Mouse (Mus musculus): ENCODE data around the gene Actrt2. TPM values are rescaled to one million over a fixed set of nuclear protein-coding genes. Genes with fewer than 3 reads are reported as not detected.

Gene Actrt2
- polyA plus RNA-seq, 1 experiment from 2014 or later = not detected

DNA sequence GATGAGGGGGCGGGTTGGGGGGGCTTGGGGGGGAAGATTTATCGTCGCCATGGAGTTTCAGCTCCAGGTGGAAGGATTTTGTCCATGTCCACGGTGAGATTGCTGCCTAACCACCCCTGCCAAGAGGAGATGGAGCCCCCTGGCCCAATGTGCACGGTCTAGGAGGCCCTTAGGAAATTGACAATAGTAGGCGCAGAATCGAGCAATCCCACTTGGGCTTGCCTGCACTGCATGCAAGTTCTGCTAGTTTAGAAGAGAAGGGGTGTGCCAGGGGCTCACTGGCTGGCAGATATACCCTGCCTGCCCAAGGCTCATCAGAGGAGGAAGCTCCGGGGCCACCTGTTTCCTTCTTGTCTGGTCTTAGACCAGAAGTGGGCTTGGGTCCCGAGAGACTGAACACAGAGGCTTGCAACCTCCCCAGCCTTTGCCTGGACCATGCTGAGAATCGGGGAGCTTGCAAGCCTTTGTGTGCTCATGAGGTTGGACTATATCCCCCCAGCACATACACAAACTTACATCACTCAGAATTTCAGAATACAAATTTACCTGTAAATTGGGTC lies 7.9 kb upstream of the Actrt2 start:
- no peak overlapping the region for H3K4me2 ChIP-seq
- no peak overlapping the region for H3K27ac ChIP-seq
- H3K4me3 ChIP-seq = no peak overlapping the region
- ATAC-seq (ENCODE audit: insufficient number of reproducible peaks, low FRiP score, low TSS enrichment, low read depth) = no peak
- 53% methylated on average over 10 of the region's 10 CpGs for WGBS
- H3K9me3 ChIP-seq = no peaks in the 10 kb centered on the region
- no peaks in the 10 kb centered on the region for H3K36me3 ChIP-seq
- H3K9ac ChIP-seq = no peak overlapping the region
- H3K27me3 ChIP-seq = peaks cover 11% of the 10 kb centered on the region
- peaks cover 35% of the 10 kb centered on the region for H3K4me1 ChIP-seq

DNA sequence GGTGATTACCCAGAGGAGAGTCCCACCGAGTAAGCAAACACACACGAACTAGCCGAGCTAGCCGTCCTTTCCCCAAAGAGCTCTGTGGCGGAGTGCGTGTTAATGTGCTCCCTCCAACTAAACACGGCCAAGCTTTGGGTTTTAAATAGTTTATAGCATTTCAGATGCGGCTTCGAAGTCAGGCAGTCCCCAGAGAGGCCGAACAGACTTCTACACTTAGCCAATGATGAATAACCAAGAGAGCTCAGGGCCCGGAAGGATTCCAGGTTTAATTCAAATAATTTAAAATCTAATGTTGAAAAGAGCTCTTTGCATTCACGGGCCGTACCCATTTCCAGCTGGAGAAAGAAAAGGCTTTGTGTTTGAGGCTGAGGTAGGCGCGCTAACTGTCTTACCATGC lies 7.3 kb upstream of the Actrt2 start:
- WGBS = 23% methylated on average over 15 of the region's 15 CpGs
- Histone ChIP-seq H3K4me1 (peaks cover 35% of the 10 kb centered on the region), H3K36me3 (no peaks in the 10 kb centered on the region), H3K27me3 (peaks cover 11% of the 10 kb centered on the region), H3K9me3 (no peaks in the 10 kb centered on the region), H3K9ac (no peak overlapping the region), H3K4me3 (no peak overlapping the region), H3K27ac (no peak overlapping the region), H3K4me2 (peak overlapping the region; percentile 20; the same call in 1 of the 2 replicates)
- ATAC-seq (ENCODE audit: insufficient number of reproducible peaks, low FRiP score, low TSS enrichment, low read depth) = no peak

DNA sequence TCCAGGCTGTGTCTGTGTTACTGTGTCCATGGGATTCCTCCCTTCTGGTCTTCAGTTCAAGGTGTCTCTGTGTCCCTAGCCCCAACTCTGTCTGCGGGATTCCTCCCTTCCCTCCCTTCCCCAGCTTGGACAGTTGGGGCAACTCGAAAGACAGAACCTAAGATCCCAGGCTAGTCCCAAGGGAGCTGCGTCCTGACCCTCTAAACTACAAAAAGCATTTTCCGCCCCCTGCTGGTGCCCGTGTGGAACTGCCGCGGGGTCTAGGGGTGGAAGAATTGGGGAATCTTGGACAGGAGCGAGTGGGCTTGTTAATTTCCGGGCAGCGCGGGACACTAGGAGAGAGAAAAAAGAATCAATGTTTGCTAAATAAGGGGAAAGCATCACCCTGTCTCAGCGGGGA lies 6.9 kb upstream of the Actrt2 start:
- Histone ChIP-seq H3K4me2 (peak overlapping the region; percentile 20; the same call in 1 of the 2 replicates), H3K36me3 (no peaks in the 10 kb centered on the region), H3K9ac (no peak overlapping the region), H3K4me1 (peaks cover 35% of the 10 kb centered on the region), H3K9me3 (no peaks in the 10 kb centered on the region), H3K27ac (no peak overlapping the region), H3K4me3 (no peak overlapping the region), H3K27me3 (peaks cover 8% of the 10 kb centered on the region)
- ATAC-seq (ENCODE audit: insufficient number of reproducible peaks, low FRiP score, low TSS enrichment, low read depth) = no peak
- 3% methylated on average over 12 of the region's 12 CpGs for WGBS

DNA sequence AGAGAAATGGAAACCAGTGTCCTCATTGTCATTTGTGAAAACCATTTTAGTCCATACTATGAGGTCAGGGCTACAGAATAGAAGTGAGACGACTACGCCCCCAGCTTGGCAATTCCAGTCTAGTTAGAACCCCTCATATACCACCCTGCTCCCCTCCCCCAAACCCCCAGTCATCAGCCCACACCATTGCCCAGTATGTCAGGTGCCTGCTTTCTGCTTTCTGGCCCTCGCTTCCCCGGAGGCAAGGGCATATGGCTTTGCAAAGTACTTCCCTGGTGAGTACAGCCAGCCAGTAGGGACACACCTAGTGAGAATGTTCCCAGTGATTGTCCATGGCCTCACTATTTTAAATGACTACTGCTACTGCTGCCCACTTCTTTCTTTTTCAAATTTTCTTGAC lies 6.3 kb upstream of the Actrt2 start:
- Histone ChIP-seq H3K36me3 (no peaks in the 10 kb centered on the region), H3K4me2 (no peak overlapping the region), H3K9me3 (no peaks in the 10 kb centered on the region), H3K4me1 (peaks cover 35% of the 10 kb centered on the region), H3K4me3 (no peak overlapping the region), H3K27ac (no peak overlapping the region), H3K27me3 (peaks cover 8% of the 10 kb centered on the region), H3K9ac (no peak overlapping the region)
- no peak for ATAC-seq (ENCODE audit: insufficient number of reproducible peaks, low FRiP score, low TSS enrichment, low read depth)
- 70% methylated on average over 4 of the region's 4 CpGs for WGBS

DNA sequence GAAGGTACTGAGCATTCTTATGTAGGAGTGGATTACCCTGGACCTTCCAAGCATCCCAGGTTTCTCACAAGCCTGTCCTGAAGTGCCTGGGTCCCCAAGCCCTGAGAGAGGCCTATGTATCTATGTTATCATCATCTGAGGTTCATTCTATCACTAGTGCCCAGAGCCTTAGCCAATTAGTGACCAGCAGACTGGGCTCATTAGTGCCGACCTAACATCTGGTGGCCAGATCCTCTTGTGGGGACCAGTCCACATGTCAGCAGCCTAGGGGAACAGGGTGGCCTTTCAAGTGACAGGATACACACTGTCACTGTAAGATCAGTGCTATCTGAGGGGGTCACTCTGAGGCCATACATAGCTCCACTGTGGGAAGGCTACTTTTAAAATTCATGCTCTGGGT lies 4.4 kb upstream of the Actrt2 start:
- Histone ChIP-seq H3K4me2 (no peak overlapping the region), H3K27me3 (peaks cover 8% of the 10 kb centered on the region), H3K9me3 (no peaks in the 10 kb centered on the region), H3K36me3 (no peaks in the 10 kb centered on the region), H3K4me3 (no peak overlapping the region), H3K4me1 (peaks cover 35% of the 10 kb centered on the region), H3K27ac (no peak overlapping the region), H3K9ac (no peak overlapping the region)
- ATAC-seq (ENCODE audit: insufficient number of reproducible peaks, low FRiP score, low TSS enrichment, low read depth) = no peak
- 23% methylated on average over 1 of the region's 1 CpGs for WGBS

DNA sequence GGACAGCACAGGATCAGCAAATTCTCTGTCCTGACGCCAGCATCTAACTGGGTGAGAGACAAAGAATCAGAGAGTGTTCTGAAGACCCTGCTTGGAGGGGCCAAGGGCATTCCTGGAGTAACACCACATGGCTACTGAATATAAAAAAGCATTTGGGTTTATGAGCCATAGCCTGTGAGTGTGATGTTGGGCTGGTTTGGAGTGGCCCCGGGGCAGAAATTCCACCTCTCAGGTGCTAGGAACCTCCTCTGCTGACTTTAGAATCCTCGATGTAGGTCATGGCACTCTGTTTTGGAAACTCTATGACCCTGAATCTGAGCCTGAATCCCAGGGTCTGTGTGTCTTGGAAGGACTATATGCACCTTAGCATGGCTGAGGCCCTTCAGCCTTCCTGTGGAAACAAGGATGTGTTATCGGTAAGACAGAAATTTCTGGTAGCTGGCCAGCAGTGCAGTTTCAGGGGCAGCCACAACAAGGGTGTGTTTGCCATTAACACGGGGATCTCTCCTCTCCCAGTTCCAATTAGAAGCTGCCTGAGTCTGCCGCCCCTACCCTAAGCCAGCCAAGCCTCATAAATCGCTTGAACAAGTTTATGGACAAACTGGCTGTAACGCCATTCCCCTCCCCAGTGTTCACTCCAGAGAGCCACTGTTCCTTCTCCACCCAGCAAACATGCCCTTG lies 3.7 kb upstream of the Actrt2 start:
- Histone ChIP-seq H3K27ac (no peak overlapping the region), H3K4me2 (no peak overlapping the region), H3K4me1 (peaks cover 35% of the 10 kb centered on the region), H3K9me3 (no peaks in the 10 kb centered on the region), H3K4me3 (no peak overlapping the region), H3K27me3 (peaks cover 5% of the 10 kb centered on the region), H3K36me3 (no peaks in the 10 kb centered on the region), H3K9ac (no peak overlapping the region)
- 19% methylated on average over 8 of the region's 8 CpGs for WGBS
- peak; percentile 45; the same call in 1 of the 2 replicates for ATAC-seq (ENCODE audit: insufficient number of reproducible peaks, low FRiP score, low TSS enrichment, low read depth)

DNA sequence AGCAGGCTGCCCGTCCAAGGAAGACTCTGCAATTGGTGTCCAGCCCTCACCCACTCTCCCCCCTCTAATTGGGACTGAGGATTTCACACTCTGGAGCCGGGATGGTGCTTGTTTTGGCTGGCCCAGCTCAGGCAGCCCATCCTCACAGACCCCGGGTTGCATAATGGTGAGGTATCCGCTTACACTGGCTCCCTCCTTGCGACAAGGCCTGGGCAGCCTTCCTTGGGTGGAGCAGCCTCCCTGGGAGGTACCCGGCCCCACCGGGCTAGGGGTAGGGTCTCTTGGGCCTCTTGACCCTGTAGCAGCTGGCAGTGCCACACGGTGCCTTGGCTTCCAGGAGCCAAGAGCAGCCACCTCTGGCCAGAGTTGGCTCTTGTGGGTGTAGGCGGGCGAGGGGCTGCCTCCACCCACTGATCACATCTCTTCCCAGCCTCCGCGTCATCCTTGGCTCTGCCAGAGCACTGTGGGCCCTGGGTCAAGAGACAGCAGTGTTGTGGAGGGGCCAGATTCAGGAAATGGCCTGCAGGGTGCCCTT lies 4.9 kb downstream of the Actrt2 start:
- H3K4me1 ChIP-seq = peaks cover 22% of the 10 kb centered on the region

DNA sequence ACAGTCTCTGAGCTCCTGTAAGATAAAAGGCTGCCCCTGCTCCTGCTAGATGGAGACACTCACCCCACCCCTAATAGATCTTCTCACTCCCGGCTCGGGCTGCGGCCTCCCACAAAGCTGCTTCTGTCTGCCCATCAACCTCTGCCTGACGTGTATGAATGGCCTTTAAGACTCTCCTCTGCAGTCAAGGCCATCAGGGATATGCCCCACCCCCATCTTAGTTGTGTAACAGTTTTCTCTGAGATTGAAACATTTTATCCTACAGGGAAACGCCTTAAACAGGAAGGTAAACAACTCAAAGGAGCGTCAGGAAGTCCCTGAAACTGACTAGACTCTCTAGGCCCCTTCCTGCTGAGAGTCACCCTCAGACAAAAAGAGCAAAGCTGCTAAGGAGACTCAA lies 6.4 kb downstream of the Actrt2 start:
- no peaks in the 10 kb centered on the region for H3K36me3 ChIP-seq
- no peak overlapping the region for H3K9ac ChIP-seq
- ATAC-seq (ENCODE audit: insufficient number of reproducible peaks, low FRiP score, low TSS enrichment, low read depth) = no peak
- H3K27ac ChIP-seq = no peak overlapping the region
- H3K4me3 ChIP-seq = no peak overlapping the region
- peaks cover 32% of the 10 kb centered on the region for H3K27me3 ChIP-seq
- H3K9me3 ChIP-seq = no peaks in the 10 kb centered on the region
- WGBS = 45% methylated on average over 6 of the region's 6 CpGs
- H3K4me2 ChIP-seq = no peak overlapping the region
- H3K4me1 ChIP-seq = peaks cover 22% of the 10 kb centered on the region

More for the DNA sequence above, 4.9 kb downstream of the Actrt2 start:
- no peak for ATAC-seq (ENCODE audit: insufficient number of reproducible peaks, low FRiP score, low TSS enrichment, low read depth)
- H3K4me2 ChIP-seq = no peak overlapping the region
- H3K36me3 ChIP-seq = no peaks in the 10 kb centered on the region
- no peak overlapping the region for H3K27ac ChIP-seq
- H3K27me3 ChIP-seq = peaks cover 33% of the 10 kb centered on the region
- no peak overlapping the region for H3K4me3 ChIP-seq
- H3K9me3 ChIP-seq = no peaks in the 10 kb centered on the region
- WGBS = 59% methylated on average over 12 of the region's 12 CpGs
- H3K9ac ChIP-seq = no peak overlapping the region

DNA sequence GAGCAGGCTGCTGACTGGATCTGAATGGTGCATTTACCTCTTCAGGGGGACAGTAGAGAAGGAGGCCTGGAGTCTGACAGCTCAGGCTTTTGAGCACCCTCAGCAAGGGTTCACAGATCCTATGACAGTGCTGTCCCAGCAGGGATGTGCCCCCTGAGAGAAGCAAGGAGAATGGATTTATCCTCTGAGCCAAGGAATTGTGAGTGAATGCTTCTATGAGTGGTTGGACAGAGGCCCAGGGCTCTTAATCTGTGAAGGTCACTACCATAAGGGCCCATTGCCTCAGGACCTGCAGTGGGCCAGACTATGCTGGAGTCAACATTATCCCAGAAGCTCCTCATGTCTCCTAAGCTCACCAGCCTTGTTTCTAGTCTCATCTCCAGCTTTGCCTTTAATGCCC lies 7.6 kb downstream of the Actrt2 start:
- no peaks in the 10 kb centered on the region for H3K9me3 ChIP-seq
- peaks cover 17% of the 10 kb centered on the region for H3K4me1 ChIP-seq
- H3K27ac ChIP-seq = no peak overlapping the region
- no peak overlapping the region for H3K9ac ChIP-seq
- ATAC-seq (ENCODE audit: insufficient number of reproducible peaks, low FRiP score, low TSS enrichment, low read depth) = no peak
- no peak overlapping the region for H3K4me3 ChIP-seq
- H3K27me3 ChIP-seq = peaks cover 25% of the 10 kb centered on the region
- H3K36me3 ChIP-seq = no peaks in the 10 kb centered on the region
- H3K4me2 ChIP-seq = no peak overlapping the region

DNA sequence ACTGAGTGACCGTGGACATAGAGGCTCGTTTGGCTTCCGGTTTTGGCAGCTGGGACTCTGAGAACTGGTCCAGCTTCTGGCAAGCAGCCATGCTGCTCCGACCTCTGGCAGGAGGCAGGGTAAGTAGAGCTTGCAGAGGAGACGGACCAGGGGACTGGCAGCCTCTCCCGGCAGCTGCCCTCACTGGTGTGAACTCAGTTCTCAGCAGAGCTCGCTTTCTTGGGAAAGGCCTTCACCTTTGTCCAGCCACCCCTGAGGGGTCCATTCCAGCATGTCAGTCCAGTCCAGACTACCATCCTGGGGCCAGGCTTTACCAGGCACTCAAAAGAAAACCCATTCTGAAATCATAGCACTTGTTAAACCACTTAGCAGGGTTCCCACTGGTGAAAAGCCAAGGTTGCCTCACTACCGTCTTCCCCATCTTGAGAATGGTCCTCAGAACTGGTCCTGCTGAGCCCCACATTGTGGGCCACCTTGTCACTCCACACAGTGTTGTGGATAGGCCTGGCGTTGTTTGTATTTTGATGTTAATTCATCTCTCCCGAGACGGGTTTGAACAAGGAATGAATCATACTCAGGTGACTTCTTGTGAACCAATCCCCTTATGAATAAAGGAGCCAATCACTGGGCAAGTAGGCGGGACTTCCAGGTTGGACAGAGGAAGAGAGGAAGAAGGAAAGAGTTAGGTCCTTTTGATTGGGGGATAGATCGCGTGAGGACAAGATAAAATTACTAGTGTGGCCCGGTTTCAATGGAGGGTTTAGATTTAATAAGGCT lies 12.3 kb downstream of the Actrt2 start:
- Histone ChIP-seq H3K4me2 (no peak overlapping the region), H3K9ac (no peak overlapping the region), H3K4me3 (no peak overlapping the region), H3K27ac (no peak overlapping the region), H3K4me1 (0 out of 2 replicates have a peak, but pooled peaks cover 9% of the 10 kb centered on the region), H3K36me3 (no peaks in the 10 kb centered on the region), H3K27me3 (peaks cover 17% of the 10 kb centered on the region; the same call in 1 of the 2 replicates), H3K9me3 (no peaks in the 10 kb centered on the region)
- ATAC-seq (ENCODE audit: insufficient number of reproducible peaks, low FRiP score, low TSS enrichment, low read depth) = no peak
- WGBS = 68% methylated on average over 15 of the region's 15 CpGs

DNA sequence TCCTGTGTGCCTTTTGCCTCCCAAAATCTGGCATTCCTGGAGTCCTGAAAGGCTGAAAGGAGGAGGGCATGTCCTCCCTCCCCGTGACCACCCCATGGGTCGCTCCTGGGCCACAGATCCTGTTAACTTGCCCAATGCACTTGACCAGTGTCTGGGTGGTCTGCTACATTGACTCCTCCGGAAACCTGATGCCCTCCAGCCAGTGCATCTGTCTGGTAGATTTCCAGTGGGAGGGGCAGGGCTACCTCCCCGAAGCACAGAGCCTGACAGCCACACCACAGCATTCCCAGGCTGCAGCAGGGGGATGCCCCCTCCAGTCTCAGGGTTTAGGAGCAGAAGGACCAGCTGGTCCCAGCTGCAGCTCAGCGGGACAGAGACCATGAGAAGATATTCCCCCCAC lies 15.2 kb downstream of the Actrt2 start:
- Histone ChIP-seq H3K9ac (no peak overlapping the region), H3K27me3 (0 out of 2 replicates have a peak, but pooled peaks cover 9% of the 10 kb centered on the region), H3K4me1 (peaks cover 20% of the 10 kb centered on the region), H3K4me2 (no peak overlapping the region), H3K27ac (no peak overlapping the region), H3K36me3 (no peaks in the 10 kb centered on the region), H3K4me3 (no peak overlapping the region), H3K9me3 (no peaks in the 10 kb centered on the region)
- WGBS = 18% methylated on average over 5 of the region's 5 CpGs
- ATAC-seq (ENCODE audit: insufficient number of reproducible peaks, low FRiP score, low TSS enrichment, low read depth) = no peak
